Mouse (Mus musculus): ENCODE measurements at regions not wholly inside any gene's neighbourhood (a gene's known extent, or its start where the extent isn't known, plus 50 kb on each side); places are given as distances from the start of the nearest gene placed in this dataset.

DNA sequence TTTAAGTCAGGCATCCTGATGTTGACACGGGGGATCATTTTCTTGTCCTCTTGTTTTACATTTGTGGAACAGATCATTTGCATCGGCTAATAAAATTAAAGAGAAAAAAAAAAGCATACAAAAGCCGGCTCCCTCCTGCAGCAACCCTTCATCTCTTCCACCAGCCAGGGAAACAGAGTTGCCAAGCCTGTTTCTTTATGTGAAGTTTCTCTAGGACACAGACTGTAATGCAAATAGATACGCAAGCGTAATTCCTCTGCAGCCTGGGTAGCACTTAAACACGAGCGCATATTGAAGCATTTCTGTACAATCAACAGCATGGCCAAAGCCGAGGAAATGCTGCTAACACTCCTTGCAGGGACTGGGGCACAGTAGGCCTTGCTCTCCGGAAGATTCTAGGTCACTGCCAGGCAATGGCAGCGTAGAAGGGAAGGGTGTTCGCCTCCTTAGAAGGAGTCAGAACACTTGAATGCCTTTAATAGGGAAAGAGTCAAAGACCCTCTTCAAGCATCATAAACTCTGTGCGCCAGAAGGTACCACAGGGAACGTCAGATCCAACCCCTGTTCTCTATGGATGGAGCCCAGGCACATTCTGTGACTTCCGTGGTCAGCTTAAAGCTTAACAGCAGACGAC is 425.3 kb upstream of the Smim15 start:
- TF ChIP-seq TCF12 (IDR thresholded peaks at IDR 0.05; ENCODE audit: low read depth, low read length), result no peak
- TF ChIP-seq ZKSCAN1 (IDR thresholded peaks at IDR 0.05; ENCODE audit: low read depth, low read length), result no peak
- TF ChIP-seq CTCF (IDR thresholded peaks at IDR 0.05 in 2 of 3, conservative IDR thresholded peaks at IDR 0.05 in 1 of 3; ENCODE audit: control insufficient read depth in 1 of 3, insufficient read depth in 1 of 3, low read depth in 2 of 3, low read length in 3 of 3, poor library complexity in 1 of 3, severe bottlenecking in 1 of 3), result no peak
- no peak for TF ChIP-seq USF1 (IDR thresholded peaks at IDR 0.05; ENCODE audit: low read depth, low read length)
- no peak for TF ChIP-seq POLR2A (IDR thresholded peaks at IDR 0.05; ENCODE audit: control insufficient read depth in 1 of 2, insufficient read depth in 1 of 2, low read depth in 1 of 2, low read length in 2 of 2, poor library complexity in 1 of 2)
- TF ChIP-seq KAT2A (conservative IDR thresholded peaks at IDR 0.05; ENCODE audit: low read depth, low read length), result no peak
- TF ChIP-seq SMC3 (IDR thresholded peaks at IDR 0.05; ENCODE audit: low read depth, low read length), result no peak
- no peak for TF ChIP-seq MEF2A (IDR thresholded peaks at IDR 0.05; ENCODE audit: extremely low read depth, insufficient replicate concordance, low read depth, low read length, poor library complexity, severe bottlenecking)
